Mouse (Mus musculus) neural tube, postnatal 0 days (tissue): ENCODE measurements around the gene Sod3. TPM values are rescaled to one million over a fixed set of nuclear protein-coding genes. Genes with fewer than 3 reads are reported as not detected.

Experiments used
- polyA plus RNA-seq: library from polyadenylated mRNA; unstranded; fragments of >200 nt; fragmentation: Nextera tagmentation; extraction: Ambion mirVana; gene quantifications from 2 replicates; pipeline ENCODE4 v1.2.1, GENCODE M21; 2015

The Sod3 gene
- 8.2 and 9.3 TPM in 2 replicates for polyA plus RNA-seq

GRCm38 (mm10) chr5:52363468-52364150, at the start of gene Sod3:
Gene Sod3 (plus strand): TSS chr5:52363791.

Other genes starting within 250 kb of the Sod3 start
- gene Dhx15, start 173.3 kb upstream of the Sod3 start, polyA plus RNA-seq = 60.0 and 63.6 TPM in 2 replicates
- 10.3 and 12.2 TPM in 2 replicates for gene Ccdc149, start 107.7 kb downstream of the Sod3 start, polyA plus RNA-seq
- gene Lgi2, start 202.7 kb downstream of the Sod3 start, polyA plus RNA-seq = 13.8 and 15.4 TPM in 2 replicates